Mouse (Mus musculus) olfactory bulb, adult 2 months (tissue): ENCODE results near the gene Slc9a2. TPM values are rescaled to one million over a fixed set of nuclear protein-coding genes. Genes with fewer than 3 reads are reported as not detected.

Source experiments
- H3K27ac ChIP-seq: fragments of 200-500 bp; 2 replicates; pipeline ENCODE4 v1.5.1; 2012; ENCODE audit warnings: low read depth, low read length; ENCODE audit not compliant: insufficient read depth
- H3K4me1 ChIP-seq: fragments of 200-500 bp; 2 replicates; pipeline ENCODE4 v1.6.1; 2012; ENCODE audit warnings: low read length; ENCODE audit not compliant: control insufficient read depth, insufficient read depth
- H3K4me3 ChIP-seq: fragments of 200-500 bp; 2 replicates; pipeline ENCODE4 v1.5.1; 2012; ENCODE audit warnings: mild to moderate bottlenecking, low read depth, low read length, moderate library complexity; ENCODE audit not compliant: insufficient read depth
- CTCF ChIP-seq: fragments of 200-500 bp; IDR thresholded peaks from 2 replicates; pipeline ENCODE4 v1.5.1; 2012; ENCODE audit warnings: low read depth, mild to moderate bottlenecking, low read length, moderate library complexity; ENCODE audit not compliant: insufficient read depth
- POLR2A ChIP-seq: fragments of 200-500 bp; IDR thresholded peaks from 2 replicates; pipeline ENCODE4 v1.6.1; 2012; ENCODE audit warnings: mild to moderate bottlenecking, low read depth, low read length, moderate library complexity; ENCODE audit not compliant: insufficient read depth
- WGBS: fragments of 180-500 bp; shearing (Covaris S2); methylation state at CpG from one replicate; pipeline ENCODE4 v1.1.7; 2018; 5-methylcytosine and 5-hydroxymethylcytosine counted together
- polyA plus RNA-seq: library from polyadenylated mRNA; stranded (reverse); fragments of >200 nt; gene quantifications from 2 replicates; pipeline ENCODE4 v1.2.4, GENCODE M21; 2012; ENCODE audit warnings: low replicate concordance; ENCODE audit not compliant: missing spikeins, insufficient read depth, insufficient read length

Slc9a2 gene
- polyA plus RNA-seq, 1 experiment = not detected

- WGBS = 97% methylated on average over 5 of the region's 5 CpGs
- TF ChIP-seq CTCF (no peak), POLR2A (no peak)
- H3K27ac ChIP-seq = no peak overlapping the region
- no peaks in the 10 kb centered on the region for H3K4me1 ChIP-seq
- no peak overlapping the region for H3K4me3 ChIP-seq
Observed at GRCm38 (mm10) chr1:40773234-40773633, 92.9 kb downstream of the Slc9a2 start.

- no peak for TF ChIP-seq POLR2A
- TF ChIP-seq CTCF = no peak
- Histone ChIP-seq H3K27ac (no peak overlapping the region), H3K4me1 (no peaks in the 10 kb centered on the region), H3K4me3 (no peak overlapping the region)
- 97% methylated on average over 10 of the region's 10 CpGs for WGBS
Observed at GRCm38 (mm10) chr1:40774040-40774439, 93.7 kb downstream of the Slc9a2 start.

DNA sequence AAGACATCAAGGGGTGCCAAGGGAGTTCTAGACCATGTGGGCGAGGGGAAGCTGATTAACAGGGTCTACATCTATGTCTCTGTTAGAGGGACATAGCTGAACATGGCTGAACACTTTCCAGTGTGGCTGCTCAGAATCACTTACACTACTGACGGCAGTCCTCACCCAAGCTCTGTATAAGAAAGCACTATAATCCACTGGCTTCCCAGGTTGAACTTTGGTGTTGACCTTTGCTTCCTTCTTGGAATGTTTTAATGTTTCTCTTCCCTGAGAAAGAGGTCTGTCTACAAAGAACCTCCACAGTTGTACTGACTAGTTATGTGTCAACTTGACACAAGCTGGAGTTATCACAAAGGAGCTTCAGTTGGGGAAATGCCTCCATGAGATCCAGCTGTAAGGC lies 95.7 kb downstream of the Slc9a2 start:
- Histone ChIP-seq H3K4me1 (no peaks in the 10 kb centered on the region), H3K4me3 (no peak overlapping the region), H3K27ac (no peak overlapping the region)
- WGBS = 91% methylated on average over 2 of the region's 2 CpGs
- TF ChIP-seq CTCF (no peak), POLR2A (no peak)

- TF ChIP-seq CTCF (no peak), POLR2A (no peak)
- no peak overlapping the region for H3K27ac ChIP-seq
- H3K4me3 ChIP-seq = no peak overlapping the region
- no peaks in the 10 kb centered on the region for H3K4me1 ChIP-seq
- WGBS = 96% methylated on average over 3 of the region's 3 CpGs
Observed at GRCm38 (mm10) chr1:40776763-40777162, 96.4 kb downstream of the Slc9a2 start.

DNA sequence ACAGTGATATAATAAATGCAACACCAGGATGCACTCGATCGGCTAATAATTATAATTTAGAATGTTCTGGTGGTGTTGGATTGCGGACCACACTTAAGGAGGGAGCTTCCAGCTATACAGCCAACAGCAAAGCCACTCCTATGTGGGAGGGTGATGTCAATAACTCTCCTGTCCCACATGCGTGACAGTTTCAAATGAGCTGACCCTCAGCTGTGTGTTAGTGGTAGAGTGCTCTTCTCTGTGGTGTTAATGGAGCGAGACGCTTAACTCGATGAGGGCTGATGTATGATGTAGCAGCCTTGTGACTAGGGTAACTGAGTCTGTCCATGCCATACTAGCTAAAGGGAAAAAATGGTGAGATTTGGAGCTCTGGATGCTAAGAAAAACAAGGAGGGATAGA lies 103.1 kb downstream of the Slc9a2 start:
- 96% methylated on average over 7 of the region's 7 CpGs for WGBS
- no peak for TF ChIP-seq CTCF
- TF ChIP-seq POLR2A = no peak
- no peak overlapping the region for H3K4me3 ChIP-seq
- no peak overlapping the region for H3K27ac ChIP-seq
- no peaks in the 10 kb centered on the region for H3K4me1 ChIP-seq

GRCm38 (mm10) chr1:40784306-40784705 lies 103.9 kb downstream of the Slc9a2 start:
- 94% methylated on average over 9 of the region's 9 CpGs for WGBS
- no peak for TF ChIP-seq CTCF
- TF ChIP-seq POLR2A = no peak
- no peak overlapping the region for H3K4me3 ChIP-seq
- no peaks in the 10 kb centered on the region for H3K4me1 ChIP-seq
- no peak overlapping the region for H3K27ac ChIP-seq

DNA sequence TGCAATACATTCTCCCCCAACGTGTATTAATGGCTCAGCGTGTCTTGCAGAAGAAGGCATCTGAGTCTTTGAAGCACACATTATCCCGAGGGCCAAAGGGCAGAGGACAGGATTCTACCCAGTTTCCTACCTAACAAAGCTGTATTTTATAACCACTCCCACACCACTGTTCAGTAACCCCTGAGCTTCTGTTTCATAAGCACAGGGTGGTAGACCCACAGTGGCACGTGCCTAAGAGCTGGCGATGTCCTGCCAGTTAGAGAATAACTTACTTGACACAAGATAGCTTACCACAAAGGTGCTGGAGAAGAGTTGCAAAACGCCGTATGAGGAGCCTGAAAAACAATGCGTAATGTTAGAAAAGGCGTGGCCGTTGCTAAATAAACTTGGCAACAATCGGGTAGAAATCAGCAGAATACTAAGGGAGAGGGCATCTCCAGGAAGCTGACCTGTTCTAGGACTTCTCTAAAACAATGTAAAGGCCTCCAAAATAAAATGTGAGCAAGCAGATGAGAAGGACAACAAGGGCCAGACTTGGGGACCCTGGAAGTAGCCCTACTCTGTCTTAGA lies 105.6 kb downstream of the Slc9a2 start:
- no peak overlapping the region for H3K4me3 ChIP-seq
- H3K4me1 ChIP-seq = 0 out of 2 replicates have a peak, but pooled peaks cover 4% of the 10 kb centered on the region
- WGBS = 84% methylated on average over 11 of the region's 11 CpGs
- H3K27ac ChIP-seq = no peak overlapping the region
- TF ChIP-seq CTCF (no peak), POLR2A (no peak)

GRCm38 (mm10) chr1:40788956-40789355 lies 108.6 kb downstream of the Slc9a2 start:
- WGBS = 78% methylated on average over 6 of the region's 6 CpGs
- TF ChIP-seq POLR2A (no peak), CTCF (no peak)
- H3K4me1 ChIP-seq = 0 out of 2 replicates have a peak, but pooled peaks cover 4% of the 10 kb centered on the region
- H3K4me3 ChIP-seq = no peak overlapping the region
- H3K27ac ChIP-seq = no peak overlapping the region

DNA sequence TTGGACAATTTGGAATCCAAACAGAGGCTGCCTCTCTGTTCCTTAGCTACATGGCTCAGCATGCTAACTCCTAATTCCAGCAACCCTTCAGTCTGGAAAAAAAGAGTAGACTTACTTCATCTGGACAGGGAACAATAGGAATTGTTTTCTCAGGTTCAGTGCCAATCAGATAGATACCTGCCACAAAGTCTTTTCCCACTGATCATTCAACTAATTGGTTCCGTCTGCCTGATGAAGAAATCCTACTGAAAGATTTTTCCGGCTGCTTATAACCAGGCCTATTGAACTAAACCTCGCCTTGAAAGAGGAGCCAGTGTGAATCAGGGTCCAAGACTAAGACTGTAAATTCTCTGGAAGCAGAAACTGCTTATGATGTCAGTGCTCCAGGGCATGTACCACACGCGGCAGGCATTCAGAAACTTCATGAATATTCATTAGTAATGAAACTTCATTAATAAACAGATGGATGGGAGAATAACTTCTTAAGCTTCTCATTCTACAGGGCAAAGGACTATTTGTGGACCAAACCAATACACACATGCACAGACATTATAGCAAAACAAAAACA lies 109.4 kb downstream of the Slc9a2 start:
- Histone ChIP-seq H3K27ac (no peak overlapping the region), H3K4me1 (0 out of 2 replicates have a peak, but pooled peaks cover 4% of the 10 kb centered on the region), H3K4me3 (peak overlapping the region; percentile 73; the same call in 1 of the 2 replicates)
- TF ChIP-seq CTCF (no peak), POLR2A (no peak)
- 21% methylated on average over 5 of the region's 5 CpGs for WGBS
